Mouse (Mus musculus) embryonic facial prominence, embryonic 14.5 days (tissue): ENCODE data around the gene Pax2. TPM values are rescaled to one million over a fixed set of nuclear protein-coding genes. Genes with fewer than 3 reads are reported as not detected.
A peak's percentile ranks its signal among the peaks of the same experiment; 100 is the strongest.

Experiments used
- ATAC-seq: fragments of 200-750 bp; cut with Nextera tagmentation; 2 replicates; pipeline ENCODE4 v1.8.0; 2017; ENCODE audit warnings: low read depth, moderate number of reproducible peaks, moderate TSS enrichment
- DNase-seq: peaks from one replicate; pipeline ENCODE4 v3.0.0-alpha.2; 2015; ENCODE audit warnings: low spot score
- H3K27ac ChIP-seq: fragments of 300-500 bp; sonication (generic); replicated peaks from 2 replicates; pipeline ENCODE4 v1.5.1; 2014; ENCODE audit warnings: low read depth, mild to moderate bottlenecking, low read length, moderate library complexity
- H3K27me3 ChIP-seq: fragments of 300-500 bp; sonication (generic); replicated peaks from 2 replicates; pipeline ENCODE4 v1.6.1; 2014; ENCODE audit warnings: low read length; ENCODE audit not compliant: control insufficient read depth, insufficient read depth
- H3K36me3 ChIP-seq: fragments of 300-500 bp; sonication (generic); 2 replicates; pipeline ENCODE4 v1.6.1; 2014; ENCODE audit warnings: low read length, mixed read lengths; ENCODE audit not compliant: control insufficient read depth, insufficient read depth
- H3K4me1 ChIP-seq: fragments of 300-500 bp; sonication (generic); 2 replicates; pipeline ENCODE4 v1.6.1; 2014; ENCODE audit warnings: antibody characterized with exemption, low read length; ENCODE audit not compliant: control insufficient read depth, insufficient read depth
- H3K4me2 ChIP-seq: fragments of 300-500 bp; sonication (generic); 2 replicates; pipeline ENCODE4 v1.6.1; 2014; ENCODE audit warnings: low read depth, mild to moderate bottlenecking, low read length, moderate library complexity, mixed read lengths
- H3K4me3 ChIP-seq: fragments of 300-500 bp; sonication (generic); 2 replicates; pipeline ENCODE4 v1.5.1; 2014; ENCODE audit warnings: low read depth, mild to moderate bottlenecking, low read length
- H3K9ac ChIP-seq: fragments of 300-500 bp; sonication (generic); 2 replicates; pipeline ENCODE4 v1.6.1; 2014; ENCODE audit warnings: low read depth, mild to moderate bottlenecking, low read length, moderate library complexity, mixed read lengths
- H3K9me3 ChIP-seq: fragments of 300-500 bp; sonication (generic); 2 replicates; pipeline ENCODE4 v1.6.1; 2016; ENCODE audit warnings: low read length; ENCODE audit not compliant: control insufficient read depth
- WGBS: fragments of 180-500 bp; shearing (Covaris S2); extraction: QIAGEN DNeasy Blood & Tissue Kit; methylation state at CpG from one replicate; pipeline ENCODE4 v1.1.7; 2014; 5-methylcytosine and 5-hydroxymethylcytosine counted together
- polyA plus RNA-seq: library from polyadenylated mRNA; unstranded; fragments of >200 nt; fragmentation: Nextera tagmentation; extraction: Ambion mirVana; gene quantifications from 2 replicates; pipeline ENCODE4 v1.2.1, GENCODE M21; 2014

The Pax2 gene
- polyA plus RNA-seq, 1 experiment from 2014 or later = 0.22 TPM

- WGBS = under 1% methylated on average over 28 of the region's 31 CpGs
Measured at GRCm38 (mm10) chr19:44752056-44752940, 3.5 kb upstream of the Pax2 start.

DNA sequence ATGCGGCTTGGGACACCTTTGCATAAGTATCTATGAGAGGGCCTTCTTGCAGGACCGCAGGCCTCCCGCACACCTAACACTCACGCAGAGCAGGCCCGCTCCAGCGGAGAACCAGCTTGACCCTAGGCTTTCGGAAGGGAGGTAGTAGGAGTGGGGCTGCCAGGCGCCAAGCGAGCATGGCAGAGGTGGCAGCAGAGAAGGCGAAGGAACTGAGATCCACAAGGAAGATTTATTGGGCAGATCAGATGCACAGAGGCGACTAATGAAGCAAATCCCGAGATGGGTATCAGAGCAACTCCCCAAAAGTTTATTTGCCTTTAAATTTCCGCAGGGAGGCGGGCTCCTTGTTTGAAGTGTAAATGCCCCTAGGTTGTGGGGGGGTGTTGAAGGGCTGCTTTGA lies 2.5 kb upstream of the Pax2 start:
- DNase-seq (no peak), ATAC-seq (no peak)
- 5% methylated on average over 14 of the region's 14 CpGs for WGBS
- H3K4me3 ChIP-seq = no peak overlapping the region
- no peak overlapping the region for H3K27ac ChIP-seq
- H3K9ac ChIP-seq = no peak overlapping the region
- H3K4me1 ChIP-seq = peaks cover 6% of the 10 kb centered on the region; the same call in 1 of the 2 replicates
- no peaks in the 10 kb centered on the region for H3K9me3 ChIP-seq
- H3K27me3 ChIP-seq = peaks cover 99% of the 10 kb centered on the region
- no peak overlapping the region for H3K4me2 ChIP-seq
- H3K36me3 ChIP-seq = no peaks in the 10 kb centered on the region

More at GRCm38 (mm10) chr19:44752056-44752940, 3.5 kb upstream of the Pax2 start:
- no peaks in the 10 kb centered on the region for H3K36me3 ChIP-seq
- no peaks in the 10 kb centered on the region for H3K9me3 ChIP-seq
- peaks cover 6% of the 10 kb centered on the region; the same call in 1 of the 2 replicates for H3K4me1 ChIP-seq
- H3K9ac ChIP-seq = no peak overlapping the region
- peaks cover 100% of the 10 kb centered on the region for H3K27me3 ChIP-seq
- DNase-seq = no peak
- H3K27ac ChIP-seq = no peak overlapping the region
- ATAC-seq = no peak
- no peak overlapping the region for H3K4me3 ChIP-seq
- no peak overlapping the region for H3K4me2 ChIP-seq

DNA sequence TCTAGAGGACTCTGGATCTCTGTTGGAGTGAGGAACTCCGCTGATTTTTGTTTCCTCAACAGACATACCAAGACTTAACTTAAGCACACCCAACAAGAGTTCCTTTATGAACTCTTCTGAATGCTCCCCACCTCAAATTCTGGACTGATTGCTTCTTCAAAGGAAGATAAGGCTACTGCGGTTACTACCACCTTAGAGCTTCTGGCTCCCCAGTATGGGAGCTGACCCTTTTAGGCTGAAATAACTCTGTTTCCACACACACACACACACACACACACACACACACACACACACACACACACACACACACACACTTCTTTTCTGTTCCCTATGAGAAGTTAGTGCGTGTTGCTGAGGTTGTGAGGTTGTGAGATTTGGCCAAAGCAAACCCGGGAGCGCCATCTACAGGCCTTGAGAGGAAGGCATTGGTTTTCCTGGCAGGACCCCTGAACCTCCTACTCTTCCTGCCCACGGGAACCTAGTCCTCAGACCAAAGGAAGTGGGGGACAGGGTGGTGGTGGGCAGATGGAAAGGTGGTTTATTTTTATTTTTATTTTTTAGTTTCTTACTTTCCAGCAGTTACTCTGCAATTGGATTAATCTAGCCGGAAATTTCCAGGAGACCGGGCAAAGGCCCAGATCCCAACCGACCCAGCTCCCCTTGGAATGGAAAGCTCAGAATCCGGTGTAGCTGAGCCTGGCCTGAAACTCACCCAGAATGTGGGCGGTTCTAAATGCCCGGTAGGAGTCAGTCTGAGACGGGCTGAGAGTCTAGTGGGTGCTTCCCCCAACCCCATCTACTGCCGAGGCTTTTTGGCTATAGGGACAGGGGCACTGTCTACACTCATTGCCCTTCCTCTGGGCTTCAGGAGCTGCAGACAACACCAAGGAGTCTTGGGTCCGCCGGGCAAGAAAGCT lies 1.1 kb upstream of the Pax2 start:
- Histone ChIP-seq H3K4me1 (peaks cover 6% of the 10 kb centered on the region; the same call in 1 of the 2 replicates), H3K27ac (no peak overlapping the region), H3K9ac (no peak overlapping the region), H3K4me3 (peak overlapping the region; percentile 37; the same call in 1 of the 2 replicates), H3K27me3 (peaks cover 99% of the 10 kb centered on the region), H3K36me3 (no peaks in the 10 kb centered on the region), H3K9me3 (no peaks in the 10 kb centered on the region), H3K4me2 (no peak overlapping the region)
- WGBS = under 1% methylated on average over 16 of the region's 16 CpGs
- peak; percentile 67 for DNase-seq
- ATAC-seq = peak; percentile 55; the same call in 1 of the 2 replicates

GRCm38 (mm10) chr19:44755378-44755692 lies 510 bp upstream of the Pax2 start:
- H3K27me3 ChIP-seq = peaks cover 99% of the 10 kb centered on the region
- no peak overlapping the region for H3K27ac ChIP-seq
- ATAC-seq = no peak
- no peaks in the 10 kb centered on the region for H3K36me3 ChIP-seq
- no peak overlapping the region for H3K9ac ChIP-seq
- H3K9me3 ChIP-seq = no peaks in the 10 kb centered on the region
- 0% methylated on average over 11 of the region's 13 CpGs for WGBS
- H3K4me1 ChIP-seq = peaks cover 6% of the 10 kb centered on the region; the same call in 1 of the 2 replicates
- DNase-seq = no peak
- peak overlapping the region; percentile 37; the same call in 1 of the 2 replicates for H3K4me3 ChIP-seq
- H3K4me2 ChIP-seq = peak overlapping the region; percentile 55; the same call in 1 of the 2 replicates

GRCm38 (mm10) chr19:44756421-44757230 lies 781 bp downstream of the Pax2 start:
- Histone ChIP-seq H3K27ac (no peak overlapping the region), H3K27me3 (peaks cover 99% of the 10 kb centered on the region), H3K9ac (peak overlapping the region; percentile 15; the same call in 1 of the 2 replicates), H3K4me1 (peaks cover 6% of the 10 kb centered on the region; the same call in 1 of the 2 replicates), H3K4me3 (peak overlapping the region; percentile 37), H3K36me3 (no peaks in the 10 kb centered on the region), H3K9me3 (no peaks in the 10 kb centered on the region), H3K4me2 (peak overlapping the region; percentile 55)
- DNase-seq (no peak), ATAC-seq (no peak; the same call in 1 of the 2 replicates)
- WGBS = 0% methylated on average over 43 of the region's 71 CpGs

DNA sequence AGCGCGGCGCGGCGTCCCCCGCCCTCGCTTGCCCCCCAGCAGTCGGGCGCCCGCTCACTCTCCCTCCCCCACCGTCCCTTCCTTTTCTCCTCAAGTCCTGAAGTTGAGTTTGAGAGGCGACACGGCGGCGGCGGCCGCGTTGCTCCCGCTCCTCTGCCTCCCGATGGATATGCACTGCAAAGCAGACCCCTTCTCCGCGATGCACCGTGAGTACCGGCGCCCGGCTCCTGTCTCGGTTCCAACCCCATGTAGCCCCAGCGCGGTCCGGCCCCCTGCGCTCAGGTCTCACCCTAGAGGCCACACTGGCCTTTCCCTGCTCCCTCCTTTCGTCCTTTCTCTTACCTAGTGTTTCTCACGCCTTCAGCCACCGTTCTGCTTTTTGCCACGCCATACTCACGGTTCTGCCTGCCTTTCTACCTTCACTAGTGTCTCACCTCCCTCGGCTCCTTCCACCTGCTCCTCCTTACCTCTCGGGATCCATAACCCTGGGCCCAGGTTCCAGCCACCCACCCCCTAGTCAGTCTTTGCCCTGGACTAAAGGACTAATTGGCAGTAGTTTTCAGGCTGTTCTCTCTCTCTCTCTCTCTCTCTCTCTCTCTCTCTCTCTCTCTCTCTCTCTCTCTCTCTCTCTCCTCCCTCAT lies 1.5 kb downstream of the Pax2 start:
- ATAC-seq (no peak), DNase-seq (no peak)
- no peaks in the 10 kb centered on the region for H3K9me3 ChIP-seq
- peaks cover 99% of the 10 kb centered on the region for H3K27me3 ChIP-seq
- peak overlapping the region; percentile 55 for H3K4me2 ChIP-seq
- peaks cover 6% of the 10 kb centered on the region; the same call in 1 of the 2 replicates for H3K4me1 ChIP-seq
- peak overlapping the region; percentile 37 for H3K4me3 ChIP-seq
- H3K36me3 ChIP-seq = no peaks in the 10 kb centered on the region
- no peak overlapping the region for H3K27ac ChIP-seq
- 2% methylated on average over 34 of the region's 38 CpGs for WGBS
- H3K9ac ChIP-seq = peak overlapping the region; percentile 12; the same call in 1 of the 2 replicates

- H3K4me1 ChIP-seq = peaks cover 6% of the 10 kb centered on the region; the same call in 1 of the 2 replicates
- no peak overlapping the region for H3K4me2 ChIP-seq
- ATAC-seq (no peak), DNase-seq (no peak)
- H3K27ac ChIP-seq = no peak overlapping the region
- H3K9ac ChIP-seq = no peak overlapping the region
- H3K4me3 ChIP-seq = no peak overlapping the region; the same call in 1 of the 2 replicates
- H3K9me3 ChIP-seq = no peaks in the 10 kb centered on the region
- WGBS = 1% methylated on average over 23 of the region's 28 CpGs
- peaks cover 99% of the 10 kb centered on the region for H3K27me3 ChIP-seq
- no peaks in the 10 kb centered on the region for H3K36me3 ChIP-seq
Measured at GRCm38 (mm10) chr19:44758846-44759245, 3.0 kb downstream of the Pax2 start.
